Mouse (Mus musculus): Measurements from ENCODE around the gene Arf6.
"Not testable (repeated sequence)": the region's sequence is repeated elsewhere in the genome, so short reads cannot be mapped to it uniquely, and the experiment has no call there.

Gene Arf6

GRCm38 (mm10) chr12:69371854-69372671, at the start of gene Arf6, which contains the start of gene Gm9887:
Gene Arf6 (plus strand): TSS chr12:69372150.
Gene Gm9887 (minus strand): TSS chr12:69372458.
- peak; percentile 100 for DNase-seq

- DNase-seq, result no peak
Measured at GRCm38 (mm10) chr12:69331187-69331586, 40.8 kb upstream of the Arf6 start.

GRCm38 (mm10) chr12:69332147-69332546, 39.8 kb upstream of the Arf6 start:
- DNase-seq, result no peak

- DNase-seq, result peak; percentile 68
Measured at GRCm38 (mm10) chr12:69333547-69333946, 38.4 kb upstream of the Arf6 start.

- DNase-seq, result no peak
Measured at GRCm38 (mm10) chr12:69349928-69350327, 22.0 kb upstream of the Arf6 start.

- DNase-seq, result no peak
Measured at GRCm38 (mm10) chr12:69351685-69352084, 20.3 kb upstream of the Arf6 start.

GRCm38 (mm10) chr12:69356546-69357299, 15.2 kb upstream of the Arf6 start, which contains the start of gene Nemf:
Gene Nemf (minus strand): TSS chr12:69357165.
- peak; percentile 83 for DNase-seq

GRCm38 (mm10) chr12:69357300-69357646, 14.7 kb upstream of the Arf6 start:
- peak; percentile 21 for DNase-seq

- DNase-seq, result no peak
Measured at GRCm38 (mm10) chr12:69360655-69360996, 11.3 kb upstream of the Arf6 start.

- peak; percentile 100 for DNase-seq
Measured at GRCm38 (mm10) chr12:69360997-69361899, 10.7 kb upstream of the Arf6 start.

GRCm38 (mm10) chr12:69361919-69362318, 10.0 kb upstream of the Arf6 start:
- DNase-seq, result no peak

- peak; percentile 31 for DNase-seq
Measured at GRCm38 (mm10) chr12:69362388-69362787, 9.6 kb upstream of the Arf6 start.

GRCm38 (mm10) chr12:69363110-69363509, 8.8 kb upstream of the Arf6 start:
- DNase-seq, result not testable (repeated sequence)

GRCm38 (mm10) chr12:69363899-69364762, 7.8 kb upstream of the Arf6 start:
- peak; percentile 87 for DNase-seq

- no peak for DNase-seq
Measured at GRCm38 (mm10) chr12:69365757-69366156, 6.2 kb upstream of the Arf6 start.

GRCm38 (mm10) chr12:69366424-69366823, 5.5 kb upstream of the Arf6 start:
- DNase-seq, result peak; percentile 47

- DNase-seq, result no peak
Measured at GRCm38 (mm10) chr12:69367557-69367956, 4.4 kb upstream of the Arf6 start.

- DNase-seq, result no peak
Measured at GRCm38 (mm10) chr12:69370936-69371335, 1.0 kb upstream of the Arf6 start.

GRCm38 (mm10) chr12:69371421-69371853, 513 bp upstream of the Arf6 start:
- DNase-seq, result peak; percentile 82

- DNase-seq, result peak; percentile 56
Measured at GRCm38 (mm10) chr12:69372731-69373331, 881 bp downstream of the Arf6 start.

All from thymus, postnatal 4 days (tissue).